Mouse (Mus musculus) neural tube, embryonic 15.5 days (tissue): ENCODE results near the gene Frs3. TPM values are rescaled to one million over a fixed set of nuclear protein-coding genes. Genes with fewer than 3 reads are reported as not detected.

ENCODE experiments used
- ATAC-seq: fragments of 200-750 bp; cut with Nextera tagmentation; 2 replicates; pipeline ENCODE4 v1.8.0; 2017; ENCODE audit warnings: mild to moderate bottlenecking, moderate TSS enrichment, moderate library complexity; ENCODE audit not compliant: low FRiP score
- H3K27ac ChIP-seq: fragments of 300-500 bp; sonication (generic); replicated peaks from 2 replicates; pipeline ENCODE4 v1.5.1; 2015; ENCODE audit warnings: mild to moderate bottlenecking, inconsistent platforms
- H3K27me3 ChIP-seq: fragments of 300-500 bp; sonication (generic); replicated peaks from 2 replicates; pipeline ENCODE4 v1.6.1; 2015; ENCODE audit warnings: inconsistent platforms
- H3K36me3 ChIP-seq: fragments of 300-500 bp; sonication (generic); 2 replicates; pipeline ENCODE4 v1.6.1; 2015; ENCODE audit warnings: inconsistent platforms
- H3K4me1 ChIP-seq: fragments of 300-500 bp; sonication (generic); 2 replicates; pipeline ENCODE4 v1.6.1; 2015; ENCODE audit warnings: inconsistent platforms
- H3K4me2 ChIP-seq: fragments of 300-500 bp; sonication (generic); 2 replicates; pipeline ENCODE4 v1.6.1; 2015; ENCODE audit warnings: inconsistent platforms, mild to moderate bottlenecking, moderate library complexity
- H3K4me3 ChIP-seq: fragments of 300-500 bp; sonication (generic); replicated peaks from 2 replicates; pipeline ENCODE4 v1.5.1; 2015; ENCODE audit warnings: mild to moderate bottlenecking, inconsistent platforms
- H3K9ac ChIP-seq: fragments of 300-500 bp; sonication (generic); replicated peaks from 2 replicates; pipeline ENCODE4 v1.6.1; 2015; ENCODE audit warnings: mild to moderate bottlenecking, inconsistent platforms
- H3K9me3 ChIP-seq: fragments of 300-500 bp; sonication (generic); replicated peaks from 2 replicates; pipeline ENCODE4 v1.6.1; 2016; ENCODE audit warnings: inconsistent platforms
- WGBS: fragments of 180-500 bp; shearing (Covaris S2); methylation state at CpG from one replicate; pipeline ENCODE4 v1.1.7; 2015; ENCODE audit warnings: mixed read lengths; 5-methylcytosine and 5-hydroxymethylcytosine counted together
- polyA plus RNA-seq: library from polyadenylated mRNA; unstranded; fragments of >200 nt; fragmentation: Nextera tagmentation; extraction: Ambion mirVana; gene quantifications from 2 replicates; pipeline ENCODE4 v1.2.1, GENCODE M21; 2015

The Frs3 gene
- polyA plus RNA-seq, 1 experiment from 2014 or later = 60.6 TPM

GRCm38 (mm10) chr17:47693671-47694441 is 5.0 kb downstream of the Frs3 start:
- H3K27me3 ChIP-seq = no peaks in the 10 kb centered on the region
- H3K36me3 ChIP-seq = peaks cover 12% of the 10 kb centered on the region; the same call in 1 of the 2 replicates
- peak overlapping the region; percentile 88 for H3K27ac ChIP-seq
- 25% methylated on average over 13 of the region's 13 CpGs for WGBS
- no peaks in the 10 kb centered on the region for H3K9me3 ChIP-seq
- peaks cover 37% of the 10 kb centered on the region for H3K4me1 ChIP-seq
- peak overlapping the region; percentile 88 for H3K9ac ChIP-seq
- peak overlapping the region; percentile 87 for H3K4me2 ChIP-seq
- ATAC-seq = no peak; the same call in 1 of the 2 replicates
- H3K4me3 ChIP-seq = peak overlapping the region; percentile 77

- H3K9me3 ChIP-seq = no peaks in the 10 kb centered on the region
- 0% methylated on average over 3 of the region's 3 CpGs for WGBS
- H3K36me3 ChIP-seq = peaks cover 12% of the 10 kb centered on the region; the same call in 1 of the 2 replicates
- H3K27me3 ChIP-seq = no peaks in the 10 kb centered on the region
- peak within 1 kb of the TSS; percentile 87 for H3K4me2 ChIP-seq
- H3K4me3 ChIP-seq = peak within 1 kb of the TSS; percentile 77
- H3K27ac ChIP-seq = peak within 1 kb of the TSS; percentile 88
- peak within 1 kb of the TSS; percentile 88 for H3K9ac ChIP-seq
- no peak for ATAC-seq
- H3K4me1 ChIP-seq = peaks cover 34% of the 10 kb centered on the region
These were observed 5.4 kb downstream of the Frs3 start, which contains the start of gene Gm21981 for GRCm38 (mm10) chr17:47694442-47694502. Gene Gm21981, minus strand, starts transcription at chr17:47694455.

GRCm38 (mm10) chr17:47694503-47695336 is 5.9 kb downstream of the Frs3 start, which contains the start of gene Prickle4:
Gene Prickle4, minus strand, starts transcription at chr17:47694736.
- H3K4me1 ChIP-seq = peaks cover 30% of the 10 kb centered on the region
- H3K4me2 ChIP-seq = peak within 1 kb of the TSS; percentile 87
- peak within 1 kb of the TSS; percentile 77 for H3K4me3 ChIP-seq
- H3K27me3 ChIP-seq = no peaks in the 10 kb centered on the region
- WGBS = under 1% methylated on average over 80 of the region's 82 CpGs
- ATAC-seq = peak; percentile 94
- peak within 1 kb of the TSS; percentile 88 for H3K9ac ChIP-seq
- peak within 1 kb of the TSS; percentile 88 for H3K27ac ChIP-seq
- no peaks in the 10 kb centered on the region for H3K9me3 ChIP-seq
- H3K36me3 ChIP-seq = peaks cover 12% of the 10 kb centered on the region; the same call in 1 of the 2 replicates

- H3K9ac ChIP-seq = peak overlapping the region; percentile 88
- peak overlapping the region; percentile 87 for H3K4me2 ChIP-seq
- peaks cover 27% of the 10 kb centered on the region for H3K4me1 ChIP-seq
- H3K27me3 ChIP-seq = no peaks in the 10 kb centered on the region
- no peaks in the 10 kb centered on the region for H3K9me3 ChIP-seq
- peaks cover 12% of the 10 kb centered on the region; the same call in 1 of the 2 replicates for H3K36me3 ChIP-seq
- H3K4me3 ChIP-seq = peak overlapping the region; percentile 77
- WGBS = under 1% methylated on average over 17 of the region's 23 CpGs
- no peak; the same call in 1 of the 2 replicates for ATAC-seq
- peak overlapping the region; percentile 88 for H3K27ac ChIP-seq
These were observed 6.5 kb downstream of the Frs3 start for GRCm38 (mm10) chr17:47695337-47695710.

GRCm38 (mm10) chr17:47698156-47698555 is 9.3 kb downstream of the Frs3 start:
- H3K9ac ChIP-seq = no peak overlapping the region
- H3K9me3 ChIP-seq = no peaks in the 10 kb centered on the region
- no peak overlapping the region for H3K4me2 ChIP-seq
- 0 out of 2 replicates have a peak, but pooled peaks cover 7% of the 10 kb centered on the region for H3K27me3 ChIP-seq
- peaks cover 22% of the 10 kb centered on the region for H3K4me1 ChIP-seq
- H3K4me3 ChIP-seq = no peak overlapping the region
- ATAC-seq = no peak
- H3K36me3 ChIP-seq = peaks cover 37% of the 10 kb centered on the region
- no peak overlapping the region for H3K27ac ChIP-seq
- 92% methylated on average over 10 of the region's 10 CpGs for WGBS

GRCm38 (mm10) chr17:47699055-47699454 is 10.2 kb downstream of the Frs3 start:
- 84% methylated on average over 2 of the region's 2 CpGs for WGBS
- Histone ChIP-seq H3K27me3 (0 out of 2 replicates have a peak, but pooled peaks cover 7% of the 10 kb centered on the region), H3K27ac (no peak overlapping the region), H3K36me3 (peaks cover 42% of the 10 kb centered on the region), H3K9ac (no peak overlapping the region), H3K9me3 (no peaks in the 10 kb centered on the region), H3K4me3 (no peak overlapping the region), H3K4me1 (peaks cover 13% of the 10 kb centered on the region), H3K4me2 (no peak overlapping the region)
- no peak for ATAC-seq

GRCm38 (mm10) chr17:47701793-47702192 is 13.0 kb downstream of the Frs3 start:
- 75% methylated on average over 9 of the region's 9 CpGs for WGBS
- Histone ChIP-seq H3K36me3 (peaks cover 50% of the 10 kb centered on the region), H3K4me1 (peaks cover 3% of the 10 kb centered on the region; the same call in 1 of the 2 replicates), H3K4me3 (no peak overlapping the region), H3K27me3 (0 out of 2 replicates have a peak, but pooled peaks cover 7% of the 10 kb centered on the region), H3K9ac (no peak overlapping the region), H3K27ac (no peak overlapping the region), H3K9me3 (no peaks in the 10 kb centered on the region), H3K4me2 (no peak overlapping the region)
- no peak for ATAC-seq

- peaks cover 3% of the 10 kb centered on the region; the same call in 1 of the 2 replicates for H3K4me1 ChIP-seq
- ATAC-seq = no peak
- H3K9me3 ChIP-seq = no peaks in the 10 kb centered on the region
- H3K4me2 ChIP-seq = no peak overlapping the region
- no peak overlapping the region for H3K9ac ChIP-seq
- H3K27me3 ChIP-seq = 0 out of 2 replicates have a peak, but pooled peaks cover 7% of the 10 kb centered on the region
- H3K36me3 ChIP-seq = peaks cover 46% of the 10 kb centered on the region
- no peak overlapping the region for H3K27ac ChIP-seq
- no peak overlapping the region for H3K4me3 ChIP-seq
- 44% methylated on average over 28 of the region's 28 CpGs for WGBS
These were observed 13.9 kb downstream of the Frs3 start for GRCm38 (mm10) chr17:47702548-47703345.

- Histone ChIP-seq H3K4me2 (no peak overlapping the region), H3K36me3 (peaks cover 39% of the 10 kb centered on the region), H3K4me3 (no peak overlapping the region), H3K9me3 (no peaks in the 10 kb centered on the region), H3K27me3 (0 out of 2 replicates have a peak, but pooled peaks cover 7% of the 10 kb centered on the region), H3K9ac (no peak overlapping the region), H3K4me1 (peaks cover 3% of the 10 kb centered on the region; the same call in 1 of the 2 replicates), H3K27ac (no peak overlapping the region)
- ATAC-seq = no peak
- 28% methylated on average over 20 of the region's 20 CpGs for whole genome bisulfite sequencing
These were observed 14.7 kb downstream of the Frs3 start for GRCm38 (mm10) chr17:47703556-47703955.

- WGBS = 85% methylated on average over 4 of the region's 4 CpGs
- Histone ChIP-seq H3K4me1 (peaks cover 3% of the 10 kb centered on the region; the same call in 1 of the 2 replicates), H3K27me3 (0 out of 2 replicates have a peak, but pooled peaks cover 7% of the 10 kb centered on the region), H3K4me3 (no peak overlapping the region), H3K4me2 (no peak overlapping the region), H3K9ac (no peak overlapping the region), H3K9me3 (no peaks in the 10 kb centered on the region), H3K36me3 (peaks cover 38% of the 10 kb centered on the region), H3K27ac (no peak overlapping the region)
- no peak for ATAC-seq
These were observed 15.9 kb downstream of the Frs3 start for GRCm38 (mm10) chr17:47704692-47705091.

GRCm38 (mm10) chr17:47706196-47706595 is 17.4 kb downstream of the Frs3 start:
- Histone ChIP-seq H3K4me3 (no peak overlapping the region), H3K36me3 (peaks cover 33% of the 10 kb centered on the region), H3K4me2 (no peak overlapping the region), H3K4me1 (no peaks in the 10 kb centered on the region), H3K27ac (no peak overlapping the region), H3K9ac (no peak overlapping the region), H3K9me3 (no peaks in the 10 kb centered on the region), H3K27me3 (0 out of 2 replicates have a peak, but pooled peaks cover 7% of the 10 kb centered on the region)
- 60% methylated on average over 1 of the region's 1 CpGs for WGBS
- ATAC-seq = no peak
